Mouse (Mus musculus) forebrain, embryonic 12.5 days (tissue): ENCODE measurements around the gene Nme7. TPM values are rescaled to one million over a fixed set of nuclear protein-coding genes. Genes with fewer than 3 reads are reported as not detected.

ENCODE experiments used
- ATAC-seq: fragments of 200-750 bp; cut with Nextera tagmentation; 2 replicates; pipeline ENCODE4 v1.8.0; 2017; ENCODE audit warnings: moderate TSS enrichment; ENCODE audit not compliant: low FRiP score
- H3K27ac ChIP-seq: fragments of 300-500 bp; sonication (generic); 2 replicates; pipeline ENCODE4 v1.5.1; 2016; ENCODE audit warnings: mild to moderate bottlenecking
- H3K27me3 ChIP-seq: fragments of 300-500 bp; sonication (generic); 2 replicates; pipeline ENCODE4 v1.6.1; 2016; ENCODE audit warnings: mild to moderate bottlenecking
- H3K36me3 ChIP-seq: fragments of 300-500 bp; sonication (generic); replicated peaks from 2 replicates; pipeline ENCODE4 v1.6.1; 2016; ENCODE audit warnings: mild to moderate bottlenecking
- H3K4me1 ChIP-seq: fragments of 300-500 bp; sonication (generic); 2 replicates; pipeline ENCODE4 v1.6.1; 2016
- H3K4me2 ChIP-seq: fragments of 300-500 bp; sonication (generic); 2 replicates; pipeline ENCODE4 v1.6.1; 2016; ENCODE audit warnings: mild to moderate bottlenecking, moderate library complexity
- H3K4me3 ChIP-seq: fragments of 300-500 bp; sonication (generic); replicated peaks from 2 replicates; pipeline ENCODE4 v1.5.1; 2016; ENCODE audit warnings: mild to moderate bottlenecking
- H3K9ac ChIP-seq: fragments of 300-500 bp; sonication (generic); 2 replicates; pipeline ENCODE4 v1.6.1; 2016; ENCODE audit warnings: mild to moderate bottlenecking
- H3K9me3 ChIP-seq: fragments of 300-500 bp; sonication (generic); 2 replicates; pipeline ENCODE4 v1.6.1; 2016
- WGBS: fragments of 180-500 bp; shearing (Covaris S2); methylation state at CpG from one replicate; pipeline ENCODE4 v1.1.7; 2016; 5-methylcytosine and 5-hydroxymethylcytosine counted together
- polyA plus RNA-seq: library from polyadenylated mRNA; unstranded; fragments of >200 nt; fragmentation: Nextera tagmentation; extraction: Ambion mirVana; gene quantifications from 2 replicates; pipeline ENCODE4 v1.2.1, GENCODE M21; 2016

The Nme7 gene
- polyA plus RNA-seq, 1 experiment from 2014 or later, result 37.0 TPM

DNA sequence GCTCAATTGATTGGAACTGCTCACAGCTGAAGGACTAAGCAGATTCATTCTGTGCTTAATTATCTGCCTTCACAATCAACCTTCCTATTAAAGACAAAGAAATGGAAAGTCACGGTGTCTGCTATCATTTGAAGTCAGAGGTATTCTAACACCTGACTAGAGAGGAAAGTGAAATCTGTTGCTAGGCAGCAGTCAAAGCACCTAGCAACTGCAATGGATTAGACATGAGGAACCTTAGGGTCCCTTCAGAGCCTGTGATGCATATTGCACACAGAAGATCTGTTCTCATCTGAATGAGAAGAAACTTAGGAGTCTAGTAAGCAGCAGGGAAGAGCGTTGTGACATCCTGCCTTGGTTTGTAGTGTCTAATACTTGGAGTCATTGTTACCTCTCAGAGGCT lies 58.1 kb downstream of the Nme7 start:
- Histone ChIP-seq H3K9me3 (no peaks in the 10 kb centered on the region), H3K9ac (no peak overlapping the region), H3K4me1 (peaks cover 6% of the 10 kb centered on the region), H3K4me2 (no peak overlapping the region), H3K36me3 (no peaks in the 10 kb centered on the region), H3K27me3 (no peaks in the 10 kb centered on the region), H3K27ac (no peak overlapping the region), H3K4me3 (no peak overlapping the region)
- WGBS, result 64% methylated on average over 2 of the region's 2 CpGs
- no peak for ATAC-seq

DNA sequence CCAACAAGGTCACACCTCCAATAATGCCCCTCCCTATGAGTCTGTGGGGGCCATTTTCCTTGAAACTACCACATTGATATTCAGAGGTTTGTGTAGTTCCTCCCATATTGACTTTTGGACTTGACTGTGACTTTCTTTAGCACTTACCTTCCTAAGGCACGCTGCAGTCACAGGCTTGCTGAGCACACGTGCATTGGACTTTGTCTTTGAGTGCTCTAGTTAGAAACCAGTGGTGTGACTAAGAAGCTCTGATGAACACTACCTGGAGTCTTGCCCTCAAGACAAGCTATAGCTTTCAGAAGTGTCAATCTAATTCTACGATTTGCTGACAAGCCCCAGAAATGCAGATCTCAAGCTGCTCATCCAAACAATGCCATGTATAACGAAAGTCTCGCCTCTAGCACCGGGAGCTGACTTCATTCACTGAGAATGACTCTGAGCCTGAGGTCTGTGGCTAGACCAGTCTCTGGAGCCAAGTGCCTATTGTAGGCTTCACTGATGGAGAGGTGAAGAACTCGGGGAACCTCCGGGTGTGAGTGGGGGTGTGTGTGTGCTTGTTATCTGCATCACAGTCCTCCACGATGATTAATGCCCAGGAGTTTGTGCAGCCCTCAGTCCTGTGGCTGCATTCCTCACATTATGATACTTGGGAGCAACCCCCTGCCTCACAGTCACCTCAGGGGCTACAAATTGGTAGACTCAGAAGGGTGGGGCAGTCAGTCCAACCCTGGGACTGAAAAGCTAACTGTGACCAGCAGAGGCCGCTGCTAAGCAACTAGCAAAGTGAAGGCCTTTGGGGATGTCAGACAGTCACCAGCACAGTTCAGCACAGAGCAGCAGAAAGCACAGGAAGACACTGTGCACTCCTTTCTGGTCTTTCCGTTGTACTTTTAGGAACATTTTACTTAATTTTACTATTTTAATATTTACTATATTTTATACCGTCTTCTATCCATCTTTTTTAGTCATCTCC lies 62.5 kb downstream of the Nme7 start:
- Histone ChIP-seq H3K9ac (no peak overlapping the region), H3K9me3 (no peaks in the 10 kb centered on the region), H3K27me3 (no peaks in the 10 kb centered on the region), H3K36me3 (no peaks in the 10 kb centered on the region), H3K4me1 (peaks cover 6% of the 10 kb centered on the region), H3K4me3 (no peak overlapping the region), H3K4me2 (no peak overlapping the region), H3K27ac (no peak overlapping the region)
- ATAC-seq, result peak; percentile 87
- 77% methylated on average over 12 of the region's 12 CpGs for WGBS

DNA sequence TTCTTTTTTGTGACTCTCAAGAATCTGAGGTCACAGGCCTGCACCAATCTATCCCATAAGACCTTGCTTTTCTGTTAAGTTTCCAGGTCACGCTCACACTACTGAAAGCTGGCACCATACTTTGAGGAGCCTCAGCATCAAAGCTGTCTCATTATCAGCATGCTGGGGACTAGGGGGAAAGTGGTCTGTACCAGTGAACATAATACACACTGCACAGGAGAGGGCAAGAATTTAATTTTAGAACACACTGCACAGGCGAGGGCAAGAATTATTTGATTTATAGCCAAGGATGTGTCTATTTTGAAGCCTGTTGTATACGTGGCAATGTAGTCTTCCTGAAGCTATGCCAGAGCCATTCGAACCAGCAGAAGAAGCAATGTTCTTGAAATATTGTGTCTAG lies 64.2 kb downstream of the Nme7 start:
- no peaks in the 10 kb centered on the region for H3K27me3 ChIP-seq
- H3K4me3 ChIP-seq, result no peak overlapping the region
- no peak overlapping the region for H3K4me2 ChIP-seq
- WGBS, result 94% methylated on average over 4 of the region's 4 CpGs
- H3K9ac ChIP-seq, result no peak overlapping the region
- H3K9me3 ChIP-seq, result no peaks in the 10 kb centered on the region
- H3K27ac ChIP-seq, result no peak overlapping the region
- H3K4me1 ChIP-seq, result no peaks in the 10 kb centered on the region
- H3K36me3 ChIP-seq, result peaks cover 6% of the 10 kb centered on the region
- no peak for ATAC-seq

DNA sequence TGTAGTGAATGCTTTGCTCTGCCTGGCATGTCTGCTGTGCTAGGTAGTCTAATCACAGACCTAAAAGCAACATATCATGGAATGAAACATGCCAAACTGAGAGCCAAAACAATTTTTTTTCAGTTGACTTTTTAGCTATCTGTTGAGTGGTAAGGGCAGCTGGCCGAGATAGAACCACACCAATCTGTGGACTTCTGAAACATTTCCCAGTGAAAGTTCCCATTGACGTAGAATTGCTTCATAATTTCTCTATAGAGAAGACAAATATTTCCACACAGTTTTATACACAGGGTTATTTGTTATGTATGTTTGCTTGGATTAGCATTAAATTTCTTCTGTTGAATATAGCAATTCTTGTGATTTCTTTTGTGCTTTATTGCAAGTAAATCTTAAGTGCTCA lies 65.9 kb downstream of the Nme7 start:
- H3K4me2 ChIP-seq, result no peak overlapping the region
- no peak for ATAC-seq
- H3K4me3 ChIP-seq, result no peak overlapping the region
- no peaks in the 10 kb centered on the region for H3K9me3 ChIP-seq
- H3K27ac ChIP-seq, result no peak overlapping the region
- peaks cover 6% of the 10 kb centered on the region for H3K36me3 ChIP-seq
- WGBS, result 99% methylated on average over 2 of the region's 2 CpGs
- H3K4me1 ChIP-seq, result no peaks in the 10 kb centered on the region
- H3K9ac ChIP-seq, result no peak overlapping the region
- H3K27me3 ChIP-seq, result no peaks in the 10 kb centered on the region

DNA sequence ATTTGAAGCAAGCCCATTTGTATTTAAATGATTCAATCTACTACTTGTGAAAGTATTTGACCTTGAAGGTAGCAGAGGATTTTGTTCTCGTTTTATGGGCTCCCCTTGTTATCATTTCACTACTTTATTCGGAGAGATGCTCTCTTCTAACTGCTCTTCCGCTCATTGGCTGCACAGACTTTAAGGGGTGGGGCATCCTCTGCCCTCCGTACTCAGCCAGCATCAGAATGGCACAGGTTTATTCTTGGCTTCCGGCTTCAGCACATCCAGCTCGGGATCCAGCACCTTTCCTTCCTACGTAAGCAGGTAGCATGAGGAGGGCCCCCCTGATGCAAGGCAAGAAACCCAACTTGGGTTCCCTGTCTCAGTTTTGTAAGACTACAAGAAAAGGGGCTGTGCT lies 69.1 kb downstream of the Nme7 start:
- 85% methylated on average over 7 of the region's 7 CpGs for WGBS
- Histone ChIP-seq H3K9ac (no peak overlapping the region), H3K9me3 (no peaks in the 10 kb centered on the region), H3K4me3 (no peak overlapping the region), H3K27ac (no peak overlapping the region), H3K4me1 (no peaks in the 10 kb centered on the region), H3K4me2 (no peak overlapping the region), H3K27me3 (no peaks in the 10 kb centered on the region), H3K36me3 (peaks cover 6% of the 10 kb centered on the region)
- no peak for ATAC-seq

DNA sequence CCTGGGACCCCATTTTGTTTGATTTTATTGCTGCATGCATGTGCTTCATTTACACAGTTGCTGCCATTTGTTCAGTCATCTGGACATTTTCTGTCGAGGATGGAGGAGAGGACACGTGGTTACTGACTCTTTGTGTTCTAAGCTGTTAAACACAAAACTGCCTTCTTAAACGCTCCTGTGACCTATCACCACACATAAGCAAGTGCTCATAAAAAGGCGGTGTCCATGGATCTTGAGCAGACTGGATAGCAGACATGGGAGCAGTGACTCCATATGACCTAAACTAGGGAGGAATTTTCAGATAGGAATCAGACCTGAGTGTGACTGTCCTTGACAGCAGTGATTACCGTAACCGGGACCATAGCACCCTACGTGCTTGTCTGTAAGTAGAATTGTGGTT lies 70.1 kb downstream of the Nme7 start:
- 87% methylated on average over 7 of the region's 7 CpGs for WGBS
- no peak overlapping the region for H3K4me2 ChIP-seq
- H3K4me1 ChIP-seq, result no peaks in the 10 kb centered on the region
- H3K9ac ChIP-seq, result no peak overlapping the region
- no peaks in the 10 kb centered on the region for H3K9me3 ChIP-seq
- H3K36me3 ChIP-seq, result peaks cover 6% of the 10 kb centered on the region
- H3K27ac ChIP-seq, result no peak overlapping the region
- ATAC-seq, result no peak
- H3K4me3 ChIP-seq, result no peak overlapping the region
- no peaks in the 10 kb centered on the region for H3K27me3 ChIP-seq

DNA sequence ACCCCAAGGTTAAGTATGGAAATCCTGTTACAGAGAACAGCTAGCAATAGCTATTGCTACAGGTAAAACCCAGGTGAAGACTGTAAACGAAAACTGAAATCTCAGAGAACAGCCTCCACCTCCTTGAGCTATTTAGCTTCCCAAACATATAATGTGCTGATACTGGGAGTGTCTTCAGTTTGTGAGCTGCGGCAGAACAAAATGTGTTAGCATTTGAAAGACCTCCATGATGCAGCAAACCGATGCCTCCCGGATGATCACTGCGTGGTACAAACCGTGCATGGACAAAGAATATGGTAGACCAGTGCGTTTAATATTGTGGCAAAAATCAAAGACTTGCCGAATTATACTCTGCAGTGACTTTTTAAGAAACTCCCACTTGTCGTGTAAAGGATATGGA lies 71.7 kb downstream of the Nme7 start:
- Histone ChIP-seq H3K4me1 (no peaks in the 10 kb centered on the region), H3K4me3 (no peak overlapping the region), H3K9ac (no peak overlapping the region), H3K9me3 (no peaks in the 10 kb centered on the region), H3K27me3 (no peaks in the 10 kb centered on the region), H3K4me2 (no peak overlapping the region), H3K36me3 (peaks cover 6% of the 10 kb centered on the region), H3K27ac (no peak overlapping the region)
- no peak for ATAC-seq
- WGBS, result 95% methylated on average over 9 of the region's 9 CpGs

DNA sequence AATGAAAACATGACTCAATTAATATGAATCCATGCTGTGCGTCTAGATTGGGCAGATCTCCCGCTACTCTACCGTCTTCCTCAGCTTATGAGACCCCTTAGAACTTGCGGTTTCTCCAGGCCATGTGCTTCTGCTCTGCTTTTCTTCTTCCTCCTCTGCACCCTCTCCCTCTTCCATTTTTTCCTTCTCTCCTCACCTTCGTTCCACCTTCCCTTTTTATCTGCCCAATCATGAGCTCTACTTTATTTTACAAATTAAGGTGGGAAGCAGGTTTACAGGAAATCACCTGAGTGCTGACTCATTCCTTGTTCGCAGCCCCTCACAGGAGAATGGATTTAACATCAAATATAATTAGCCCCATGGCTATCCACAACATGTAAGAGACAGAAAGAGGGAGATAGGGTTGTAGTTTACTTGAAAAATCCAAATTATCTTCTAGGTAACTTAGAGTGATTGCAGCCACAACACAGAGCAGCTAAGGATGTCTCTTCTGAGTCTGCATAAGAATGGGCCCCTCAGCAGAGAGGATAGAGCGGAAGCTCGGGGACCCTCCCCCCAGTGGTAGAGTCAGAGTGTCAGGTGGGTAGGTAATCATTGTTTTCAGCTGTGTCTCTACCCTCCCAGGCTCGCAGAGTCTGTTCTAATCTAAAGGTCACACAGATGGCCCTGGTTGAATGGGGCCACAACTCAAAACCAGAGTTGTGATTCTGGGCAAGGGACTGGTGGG lies 73.0 kb downstream of the Nme7 start:
- Histone ChIP-seq H3K4me2 (no peak overlapping the region), H3K9me3 (no peaks in the 10 kb centered on the region), H3K9ac (no peak overlapping the region), H3K4me1 (no peaks in the 10 kb centered on the region), H3K27me3 (no peaks in the 10 kb centered on the region), H3K36me3 (peaks cover 1% of the 10 kb centered on the region), H3K27ac (no peak overlapping the region), H3K4me3 (no peak overlapping the region)
- ATAC-seq, result no peak
- WGBS, result 76% methylated on average over 9 of the region's 9 CpGs

DNA sequence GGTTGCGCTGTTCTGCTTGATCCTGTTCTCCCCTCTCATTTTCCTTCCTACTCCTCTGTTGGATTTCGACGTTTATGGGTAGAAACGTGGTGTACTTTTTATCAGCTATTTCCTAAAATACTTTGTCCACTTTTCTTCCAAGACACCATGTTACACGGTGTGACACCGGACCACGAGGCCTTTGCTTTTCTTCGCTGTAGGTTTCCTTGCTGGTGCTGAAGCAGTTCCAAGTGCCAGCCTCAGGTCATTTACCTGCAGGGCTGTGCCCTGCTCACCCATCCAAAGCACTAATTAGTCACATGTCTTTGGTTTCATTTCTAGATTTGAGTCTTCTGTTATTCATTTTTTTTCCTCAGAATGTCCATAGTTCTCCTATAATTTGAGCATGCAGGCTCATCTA lies 79.7 kb downstream of the Nme7 start:
- no peak overlapping the region for H3K27ac ChIP-seq
- 96% methylated on average over 8 of the region's 8 CpGs for WGBS

DNA sequence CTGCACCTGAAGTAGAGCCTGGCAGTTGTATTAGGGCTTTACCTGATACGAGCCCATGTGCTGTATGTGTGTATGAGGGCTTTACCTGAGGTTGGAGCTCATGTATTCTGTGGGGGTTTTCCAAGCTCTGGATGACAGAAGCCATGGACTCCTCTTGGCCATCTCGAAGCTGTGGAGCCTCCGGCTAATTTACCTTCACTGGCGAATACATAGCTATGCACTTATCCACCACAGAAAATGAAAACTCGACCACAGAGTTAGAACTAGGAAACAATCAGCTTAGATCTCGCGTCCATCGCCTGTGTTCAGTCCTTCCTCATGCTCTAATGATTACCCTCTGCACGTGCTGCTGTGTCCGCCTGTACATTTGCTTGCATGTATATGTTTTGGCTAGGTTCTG lies 80.4 kb downstream of the Nme7 start:
- Histone ChIP-seq H3K27ac (no peak overlapping the region), H3K36me3 (peaks cover 2% of the 10 kb centered on the region; the same call in 1 of the 2 replicates), H3K9ac (no peak overlapping the region), H3K27me3 (no peaks in the 10 kb centered on the region), H3K9me3 (no peaks in the 10 kb centered on the region), H3K4me3 (no peak overlapping the region), H3K4me1 (no peaks in the 10 kb centered on the region), H3K4me2 (no peak overlapping the region)
- ATAC-seq, result no peak
- WGBS, result 92% methylated on average over 10 of the region's 10 CpGs

More for the DNA sequence above, 79.7 kb downstream of the Nme7 start:
- Histone ChIP-seq H3K4me3 (no peak overlapping the region), H3K9ac (no peak overlapping the region), H3K36me3 (peaks cover 2% of the 10 kb centered on the region; the same call in 1 of the 2 replicates), H3K27me3 (no peaks in the 10 kb centered on the region), H3K9me3 (no peaks in the 10 kb centered on the region), H3K4me2 (no peak overlapping the region), H3K4me1 (no peaks in the 10 kb centered on the region)
- ATAC-seq, result no peak

DNA sequence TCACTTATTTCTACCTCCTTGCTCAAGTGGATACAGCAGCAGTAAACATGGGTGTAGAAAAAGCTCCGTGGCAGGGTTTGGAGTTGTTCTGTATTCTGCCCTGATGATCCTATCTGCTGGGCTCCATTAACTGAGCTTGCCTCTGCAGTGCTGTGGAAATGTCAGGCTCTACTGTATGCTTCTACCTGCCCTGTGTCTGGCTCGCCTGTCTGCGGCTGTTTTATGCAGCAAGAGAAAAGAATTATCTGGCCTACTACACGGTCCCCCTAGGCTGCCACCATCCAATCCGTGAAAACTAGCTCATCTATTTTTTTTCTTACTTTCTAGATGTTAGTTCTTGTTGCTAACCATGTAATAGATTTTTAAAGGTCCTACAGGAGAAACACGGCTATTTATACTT lies 81.1 kb downstream of the Nme7 start:
- Histone ChIP-seq H3K4me3 (no peak overlapping the region), H3K36me3 (peaks cover 2% of the 10 kb centered on the region; the same call in 1 of the 2 replicates), H3K4me1 (no peaks in the 10 kb centered on the region), H3K27me3 (no peaks in the 10 kb centered on the region), H3K4me2 (no peak overlapping the region), H3K27ac (no peak overlapping the region), H3K9me3 (no peaks in the 10 kb centered on the region), H3K9ac (no peak overlapping the region)
- WGBS, result 92% methylated on average over 6 of the region's 6 CpGs
- no peak for ATAC-seq

DNA sequence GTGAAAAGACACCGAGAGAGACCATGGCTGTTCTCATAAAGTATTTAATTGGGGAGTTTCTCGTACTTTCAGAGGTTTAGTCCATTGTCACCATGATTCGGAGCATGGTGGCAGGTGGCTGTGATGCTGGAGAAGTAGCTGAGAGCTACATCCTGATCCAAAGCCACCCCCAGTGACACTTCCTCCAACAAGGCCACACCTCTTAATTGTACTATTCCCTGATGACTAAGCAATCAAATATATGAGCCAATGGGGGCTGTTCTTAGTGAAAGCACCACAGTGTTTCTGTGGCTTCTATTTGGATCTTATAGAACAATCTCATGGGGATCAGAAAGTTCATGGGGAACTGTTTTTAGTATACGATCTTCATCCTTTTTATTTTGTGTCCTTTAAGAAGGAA lies 85.8 kb downstream of the Nme7 start:
- peaks cover 5% of the 10 kb centered on the region; the same call in 1 of the 2 replicates for H3K4me1 ChIP-seq
- H3K4me2 ChIP-seq, result no peak overlapping the region
- H3K4me3 ChIP-seq, result no peak overlapping the region
- no peak overlapping the region for H3K9ac ChIP-seq
- no peak for ATAC-seq
- no peaks in the 10 kb centered on the region for H3K9me3 ChIP-seq
- WGBS, result 89% methylated on average over 4 of the region's 4 CpGs
- H3K27me3 ChIP-seq, result no peaks in the 10 kb centered on the region
- H3K27ac ChIP-seq, result no peak overlapping the region
- 0 out of 2 replicates have a peak, but pooled peaks cover 2% of the 10 kb centered on the region for H3K36me3 ChIP-seq
